Mouse (Mus musculus) midbrain, embryonic 14.5 days (tissue): Measurements from ENCODE around the gene Treml4. TPM values are rescaled to one million over a fixed set of nuclear protein-coding genes. Genes with fewer than 3 reads are reported as not detected.

Experiments
- polyA plus RNA-seq: library from polyadenylated mRNA; unstranded; fragments of >200 nt; fragmentation: Nextera tagmentation; extraction: Ambion mirVana; gene quantifications from 2 replicates; pipeline ENCODE4 v1.2.1, GENCODE M21; 2014

The Treml4 gene
- polyA plus RNA-seq, 1 experiment from 2014 or later, result not detected

Other genes with a start within 250 kb of the Treml4 start
- gene 1700122O11Rik, start 226.0 kb upstream of the Treml4 start, polyA plus RNA-seq, result not detected in 2 replicates
- gene 1700067P10Rik, start 175.0 kb upstream of the Treml4 start, polyA plus RNA-seq, result not detected in 2 replicates
- gene 9830107B12Rik, start 118.0 kb upstream of the Treml4 start, polyA plus RNA-seq, result not detected in 2 replicates
- 0.32 TPM in 1 of 2 replicates, not detected in the other for gene A530064D06Rik, start 97.0 kb upstream of the Treml4 start, polyA plus RNA-seq
- not detected in 2 replicates for gene Trem1, start 31.5 kb upstream of the Treml4 start, polyA plus RNA-seq
- gene Trem3, start 16.5 kb upstream of the Treml4 start, polyA plus RNA-seq, result not detected in 2 replicates
- gene Treml2, start 35.2 kb downstream of the Treml4 start, polyA plus RNA-seq, result 0.12 TPM in 1 of 2 replicates, not detected in the other
- 0.55 TPM in 1 of 2 replicates, not detected in the other for gene B430306N03Rik, start 51.8 kb downstream of the Treml4 start, polyA plus RNA-seq
- 2.6 and 3.7 TPM in 2 replicates for gene Trem2, start 82.1 kb downstream of the Treml4 start, polyA plus RNA-seq
- gene Treml1, start 95.6 kb downstream of the Treml4 start, polyA plus RNA-seq, result 0.23 and 0.51 TPM in 2 replicates
- 14.2 and 16.5 TPM in 2 replicates for gene Nfya, start 145.6 kb downstream of the Treml4 start, polyA plus RNA-seq
- 41.9 and 49.2 TPM in 2 replicates for gene Oard1, start 145.7 kb downstream of the Treml4 start, polyA plus RNA-seq
- gene Apobec2, start 168.6 kb downstream of the Treml4 start, polyA plus RNA-seq, result 0.26 and 0.29 TPM in 2 replicates
- 2.5 and 4.6 TPM in 2 replicates for gene Tspo2, start 187.2 kb downstream of the Treml4 start, polyA plus RNA-seq
- 0.22 and 0.53 TPM in 2 replicates for gene Unc5cl, start 190.6 kb downstream of the Treml4 start, polyA plus RNA-seq